Mouse (Mus musculus): ENCODE measurements around the gene Hist1h2af. TPM values are rescaled to one million over a fixed set of nuclear protein-coding genes. Genes with fewer than 3 reads are reported as not detected.
"Not testable (repeated sequence)": the region's sequence is repeated elsewhere in the genome, so short reads cannot be mapped to it uniquely, and the experiment has no call there.

Gene Hist1h2af
- polyA plus RNA-seq, 1 experiment from 2014 or later = 7.3 TPM

GRCm38 (mm10) chr13:23570261-23571021 lies 36.7 kb downstream of the Hist1h2af start:
- H3K9me3 ChIP-seq (replicated peaks); ATAC-seq (replicated peaks; ENCODE audit: low FRiP score); H3K27me3 ChIP-seq; H3K36me3 ChIP-seq: not testable (repeated sequence)
- Histone ChIP-seq H3K9ac (peak overlapping the region; percentile 43), H3K4me2 (peak overlapping the region; percentile 68), H3K4me1 (peaks cover 14% of the 10 kb centered on the region; the same call in 1 of the 2 replicates), H3K4me3 (replicated peaks) (peak overlapping the region; percentile 53), H3K27ac (peak overlapping the region; percentile 98)
- WGBS = under 1% methylated on average over 26 of the region's 41 CpGs

GRCm38 (mm10) chr13:23571022-23571503 lies 37.4 kb downstream of the Hist1h2af start, which contains the start of the genes Hist1h2ae and Hist1h2bg:
Hist1h2ae (minus strand) TSS chr13:23571220.
Hist1h2bg (plus strand) TSS chr13:23571396.
- H3K4me2 ChIP-seq = peak within 1 kb of the TSS; percentile 68
- no peaks in the 10 kb centered on the region for H3K36me3 ChIP-seq
- H3K9me3 ChIP-seq (replicated peaks) = no peaks in the 10 kb centered on the region
- H3K9ac ChIP-seq = peak within 1 kb of the TSS; percentile 63
- ATAC-seq (replicated peaks; ENCODE audit: low FRiP score) = peak; percentile 91
- H3K27ac ChIP-seq = peak within 1 kb of the TSS; percentile 98
- 0% methylated on average over 18 of the region's 18 CpGs for WGBS
- H3K27me3 ChIP-seq = no peaks in the 10 kb centered on the region
- H3K4me3 ChIP-seq (replicated peaks) = peak within 1 kb of the TSS; percentile 53
- peaks cover 14% of the 10 kb centered on the region; the same call in 1 of the 2 replicates for H3K4me1 ChIP-seq

DNA sequence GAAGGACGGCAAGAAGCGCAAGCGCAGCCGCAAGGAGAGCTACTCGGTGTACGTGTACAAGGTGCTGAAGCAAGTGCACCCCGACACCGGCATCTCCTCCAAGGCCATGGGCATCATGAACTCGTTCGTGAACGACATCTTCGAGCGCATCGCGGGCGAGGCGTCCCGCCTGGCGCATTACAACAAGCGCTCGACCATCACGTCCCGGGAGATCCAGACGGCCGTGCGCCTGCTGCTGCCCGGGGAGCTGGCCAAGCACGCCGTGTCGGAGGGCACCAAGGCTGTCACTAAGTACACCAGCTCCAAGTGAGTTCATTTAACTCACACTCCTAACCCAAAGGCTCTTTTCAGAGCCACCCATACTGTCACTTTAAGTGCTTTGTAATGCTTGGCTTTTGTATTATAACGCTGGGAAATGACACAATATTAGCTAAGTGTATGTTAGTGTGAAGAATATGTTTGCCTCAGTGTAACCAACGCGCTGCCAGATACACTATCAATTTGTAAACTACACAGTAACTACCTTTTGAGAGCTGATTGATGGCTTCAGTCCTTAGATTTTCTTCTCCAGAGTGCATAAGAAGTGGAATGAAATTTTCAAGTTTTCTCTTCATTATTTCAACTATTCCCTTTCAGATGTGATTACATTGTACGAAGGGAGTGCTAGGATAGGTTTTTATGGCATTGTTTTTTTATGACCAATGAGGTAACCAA lies 38.0 kb downstream of the Hist1h2af start:
- not testable (repeated sequence) for ATAC-seq (replicated peaks; ENCODE audit: low FRiP score); H3K27me3 ChIP-seq; H3K36me3 ChIP-seq; H3K9me3 ChIP-seq (replicated peaks)
- H3K4me2 ChIP-seq = peak overlapping the region; percentile 68
- peak overlapping the region; percentile 63 for H3K9ac ChIP-seq
- peak overlapping the region; percentile 53 for H3K4me3 ChIP-seq (replicated peaks)
- peaks cover 18% of the 10 kb centered on the region; the same call in 1 of the 2 replicates for H3K4me1 ChIP-seq
- H3K27ac ChIP-seq = peak overlapping the region; percentile 98
- under 1% methylated on average over 15 of the region's 34 CpGs for WGBS

GRCm38 (mm10) chr13:23572218-23573033 lies 38.7 kb downstream of the Hist1h2af start:
- no peaks in the 10 kb centered on the region for H3K27me3 ChIP-seq
- H3K27ac ChIP-seq = peak overlapping the region; percentile 98
- WGBS = 21% methylated on average over 2 of the region's 2 CpGs
- H3K4me3 ChIP-seq (replicated peaks) = peak overlapping the region; percentile 53
- ATAC-seq (replicated peaks; ENCODE audit: low FRiP score) = no peak
- H3K36me3 ChIP-seq = no peaks in the 10 kb centered on the region
- peak overlapping the region; percentile 63 for H3K9ac ChIP-seq
- H3K4me2 ChIP-seq = peak overlapping the region; percentile 68
- peaks cover 26% of the 10 kb centered on the region for H3K4me1 ChIP-seq
- no peaks in the 10 kb centered on the region for H3K9me3 ChIP-seq (replicated peaks)

- not testable (repeated sequence) for ATAC-seq (replicated peaks; ENCODE audit: low FRiP score)
Measured at GRCm38 (mm10) chr13:23573034-23573897, 39.6 kb downstream of the Hist1h2af start.

GRCm38 (mm10) chr13:23573898-23574524 lies 40.3 kb downstream of the Hist1h2af start, which contains the start of the genes Hist1h2bf and Hist1h2ad:
Hist1h2bf (minus strand) TSS chr13:23574196.
Hist1h2ad (plus strand) TSS chr13:23574381.
- not testable (repeated sequence) for H3K36me3 ChIP-seq; H3K27me3 ChIP-seq; H3K9me3 ChIP-seq (replicated peaks)
- peak; percentile 93 for ATAC-seq (replicated peaks; ENCODE audit: low FRiP score)
- H3K4me2 ChIP-seq = peak within 1 kb of the TSS; percentile 68
- peak within 1 kb of the TSS; percentile 98 for H3K27ac ChIP-seq
- H3K9ac ChIP-seq = peak within 1 kb of the TSS; percentile 63
- peak within 1 kb of the TSS; percentile 53 for H3K4me3 ChIP-seq (replicated peaks)
- WGBS = under 1% methylated on average over 42 of the region's 42 CpGs
- H3K4me1 ChIP-seq = peaks cover 26% of the 10 kb centered on the region

More at GRCm38 (mm10) chr13:23573034-23573897, 39.6 kb downstream of the Hist1h2af start:
- Histone ChIP-seq H3K4me3 (replicated peaks) (peak overlapping the region; percentile 53), H3K9ac (peak overlapping the region; percentile 63), H3K27ac (peak overlapping the region; percentile 98), H3K4me2 (peak overlapping the region; percentile 68), H3K4me1 (peaks cover 26% of the 10 kb centered on the region)
- not testable (repeated sequence) for H3K9me3 ChIP-seq (replicated peaks); H3K27me3 ChIP-seq; H3K36me3 ChIP-seq
- 7% methylated on average over 20 of the region's 20 CpGs for WGBS

DNA sequence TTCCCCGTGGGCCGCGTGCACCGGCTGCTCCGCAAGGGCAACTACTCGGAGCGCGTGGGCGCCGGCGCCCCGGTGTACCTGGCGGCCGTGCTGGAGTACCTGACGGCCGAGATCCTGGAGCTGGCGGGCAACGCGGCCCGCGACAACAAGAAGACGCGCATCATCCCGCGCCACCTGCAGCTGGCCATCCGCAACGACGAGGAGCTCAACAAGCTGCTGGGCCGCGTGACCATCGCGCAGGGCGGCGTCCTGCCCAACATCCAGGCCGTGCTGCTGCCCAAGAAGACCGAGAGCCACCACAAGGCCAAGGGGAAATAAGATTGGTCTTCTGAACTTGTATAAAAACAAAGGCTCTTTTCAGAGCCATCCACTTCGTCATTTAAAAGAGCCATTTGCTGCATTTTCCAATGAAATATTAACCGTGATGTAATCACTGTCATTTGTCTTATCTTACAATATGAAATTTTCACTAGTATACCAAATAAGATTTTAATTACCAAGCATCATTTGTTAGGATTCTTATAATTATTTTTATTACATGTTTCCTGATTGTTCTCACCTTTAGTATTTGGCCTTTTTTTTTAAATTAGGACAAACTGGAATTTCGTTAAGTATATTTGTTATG lies 41.0 kb downstream of the Hist1h2af start:
- H3K9me3 ChIP-seq (replicated peaks) = not testable (repeated sequence)

DNA sequence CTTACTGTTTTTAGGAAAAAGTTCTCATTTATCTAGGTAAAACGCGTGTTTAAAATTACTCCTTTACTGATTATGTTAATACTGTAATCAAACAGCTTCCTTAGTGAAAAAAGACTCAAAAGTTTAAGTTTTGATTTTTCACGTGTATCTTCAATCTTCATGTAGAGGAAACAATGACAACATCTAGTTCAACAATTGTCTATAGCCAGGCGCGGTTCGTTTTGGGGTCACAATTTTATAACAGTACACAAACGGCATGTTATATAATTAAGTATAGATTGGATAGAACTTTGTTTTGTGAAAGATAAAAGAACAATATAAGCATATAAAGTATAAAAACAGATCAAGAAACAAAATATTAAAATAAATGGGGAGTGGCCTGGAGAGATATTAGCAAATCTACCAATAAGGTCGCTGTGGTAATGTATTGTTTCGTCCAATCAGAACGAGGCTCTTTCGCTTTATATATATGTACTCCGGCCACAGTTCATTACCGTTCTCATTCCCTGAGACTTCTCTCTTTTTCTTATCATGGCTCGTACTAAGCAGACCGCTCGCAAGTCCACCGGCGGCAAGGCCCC lies 41.7 kb downstream of the Hist1h2af start, which contains the start of gene Hist1h3d:
Hist1h3d (plus strand) TSS at position 493 of the 581 bp plus-strand sequence.
- peak within 1 kb of the TSS; percentile 68 for H3K4me2 ChIP-seq
- no peaks in the 10 kb centered on the region for H3K36me3 ChIP-seq
- peak; percentile 55 for ATAC-seq (replicated peaks; ENCODE audit: low FRiP score)
- peaks cover 19% of the 10 kb centered on the region for H3K4me1 ChIP-seq
- H3K27ac ChIP-seq = peak within 1 kb of the TSS; percentile 93
- peak within 1 kb of the TSS; percentile 51 for H3K4me3 ChIP-seq (replicated peaks)
- no peaks in the 10 kb centered on the region for H3K27me3 ChIP-seq
- no peaks in the 10 kb centered on the region for H3K9me3 ChIP-seq (replicated peaks)
- under 1% methylated on average over 18 of the region's 18 CpGs for WGBS
- peak within 1 kb of the TSS; percentile 67 for H3K9ac ChIP-seq

More for the DNA sequence above, 41.0 kb downstream of the Hist1h2af start:
- Histone ChIP-seq H3K27ac (peak overlapping the region; percentile 98), H3K4me2 (peak overlapping the region; percentile 68), H3K4me1 (peaks cover 23% of the 10 kb centered on the region), H3K9ac (0 out of 2 replicates have a peak overlapping the region, but pooled peaks have one; percentile 38), H3K4me3 (replicated peaks) (peak overlapping the region; percentile 51)
- H3K36me3 ChIP-seq; H3K27me3 ChIP-seq; ATAC-seq (replicated peaks; ENCODE audit: low FRiP score): not testable (repeated sequence)
- WGBS = 0% methylated on average over 16 of the region's 39 CpGs

GRCm38 (mm10) chr13:23575864-23576313 lies 42.2 kb downstream of the Hist1h2af start:
- Histone ChIP-seq H3K4me3 (replicated peaks) (peak overlapping the region; percentile 51), H3K4me2 (peak overlapping the region; percentile 68), H3K4me1 (peaks cover 19% of the 10 kb centered on the region), H3K27ac (peak overlapping the region; percentile 92), H3K9ac (peak overlapping the region; percentile 67)
- ATAC-seq (replicated peaks; ENCODE audit: low FRiP score); H3K9me3 ChIP-seq (replicated peaks); H3K27me3 ChIP-seq; H3K36me3 ChIP-seq: not testable (repeated sequence)
- 2% methylated on average over 11 of the region's 40 CpGs for WGBS

Measured in kidney, embryonic 15.5 days (tissue).